Mouse (Mus musculus) left cerebral cortex, adult 2 months (tissue): ENCODE results near the gene Rspry1. TPM values are rescaled to one million over a fixed set of nuclear protein-coding genes. Genes with fewer than 3 reads are reported as not detected.

Experiments
- DNase-seq, 2 experiments: peaks; one replicate each; pipeline ENCODE4 v3.0.0; 2021 to 2022; ENCODE audit warnings: low spot score in 2 of 2, mixed read lengths in 1 of 2; ENCODE audit errors: extremely low spot score in 1 of 2
- H3K27ac ChIP-seq: fragments of 200-600 bp; 2 replicates; pipeline ENCODE4 v1.8.1; 2022
- H3K4me3 ChIP-seq: fragments of 200-600 bp; 2 replicates; pipeline ENCODE4 v1.8.1; 2022
- CTCF ChIP-seq: fragments of 200-600 bp; IDR thresholded peaks from 2 replicates; pipeline ENCODE4 v1.8.1; 2022; ENCODE audit warnings: antibody characterized with exemption, mild to moderate bottlenecking, moderate library complexity
- intact Hi-C: fragments of 180-260 bp; cut with DNase I; formaldehyde crosslinking; loops from one replicate; pipeline ENCODE4 v1.15.1; 2025
- total RNA-seq, 2 experiments: library from RNA; stranded (reverse); gene quantifications; 2 replicates each; pipeline ENCODE4 v1.2.3; 2021

The Rspry1 gene
- total RNA-seq, 2 experiments from 2014 or later, result 28.1 to 32.9 TPM

- TF ChIP-seq CTCF, result no peak; the same call in 1 of the 2 replicates
- intact Hi-C loops, result no loop called here
- no peak for DNase-seq
- H3K27ac ChIP-seq, result no peak overlapping the region
- no peak overlapping the region for H3K4me3 ChIP-seq
Observed at GRCm38 (mm10) chr8:94607064-94607463, 5.3 kb downstream of the Rspry1 start.

GRCm38 (mm10) chr8:94624885-94625284 lies 23.1 kb downstream of the Rspry1 start:
- no peak for DNase-seq
- TF ChIP-seq CTCF, result no peak
- intact Hi-C loops, result no loop called here

GRCm38 (mm10) chr8:94633564-94634194 lies 31.9 kb downstream of the Rspry1 start:
- H3K4me3 ChIP-seq, result no peak overlapping the region
- no peak for TF ChIP-seq CTCF
- H3K27ac ChIP-seq, result no peak overlapping the region
- no peak for DNase-seq
- intact Hi-C loops, result no loop called here

More at GRCm38 (mm10) chr8:94624885-94625284, 23.1 kb downstream of the Rspry1 start:
- H3K4me3 ChIP-seq, result no peak overlapping the region
- no peak overlapping the region for H3K27ac ChIP-seq

GRCm38 (mm10) chr8:94634211-94634610 lies 32.5 kb downstream of the Rspry1 start:
- Histone ChIP-seq H3K4me3 (no peak overlapping the region), H3K27ac (no peak overlapping the region)
- TF ChIP-seq CTCF, result no peak
- no peak for DNase-seq
- intact Hi-C loops, result no loop called here

- DNase-seq, result no peak
- TF ChIP-seq CTCF, result no peak
- Histone ChIP-seq H3K27ac (no peak overlapping the region), H3K4me3 (no peak overlapping the region)
- intact Hi-C loops, result no loop called here
Observed at GRCm38 (mm10) chr8:94641183-94641582, 39.4 kb downstream of the Rspry1 start.

GRCm38 (mm10) chr8:94641938-94642337 lies 40.2 kb downstream of the Rspry1 start:
- DNase-seq, result no peak
- H3K27ac ChIP-seq, result no peak overlapping the region
- TF ChIP-seq CTCF, result peak; percentile 20
- H3K4me3 ChIP-seq, result no peak overlapping the region
- intact Hi-C loops, result no loop called here

GRCm38 (mm10) chr8:94645202-94645601 lies 43.5 kb downstream of the Rspry1 start:
- intact Hi-C loops, result no loop called here
- no peak for TF ChIP-seq CTCF

GRCm38 (mm10) chr8:94646165-94646564 lies 44.4 kb downstream of the Rspry1 start:
- no peak for TF ChIP-seq CTCF
- Histone ChIP-seq H3K4me3 (no peak overlapping the region), H3K27ac (no peak overlapping the region)
- no peak for DNase-seq
- intact Hi-C loops, result no loop called here

More at GRCm38 (mm10) chr8:94645202-94645601, 43.5 kb downstream of the Rspry1 start:
- Histone ChIP-seq H3K27ac (no peak overlapping the region), H3K4me3 (no peak overlapping the region)
- DNase-seq, result no peak

GRCm38 (mm10) chr8:94649496-94649895 lies 47.8 kb downstream of the Rspry1 start:
- no peak for DNase-seq
- TF ChIP-seq CTCF, result no peak
- H3K4me3 ChIP-seq, result no peak overlapping the region
- H3K27ac ChIP-seq, result no peak overlapping the region
- intact Hi-C loops, result no loop called here

- intact Hi-C loops, result no loop called here
- no peak overlapping the region for H3K27ac ChIP-seq
- TF ChIP-seq CTCF, result no peak
Observed at GRCm38 (mm10) chr8:94652951-94653350, 51.2 kb downstream of the Rspry1 start.

GRCm38 (mm10) chr8:94654994-94655393 lies 53.3 kb downstream of the Rspry1 start:
- intact Hi-C loops, result no loop called here
- no peak overlapping the region for H3K27ac ChIP-seq
- no peak for DNase-seq
- TF ChIP-seq CTCF, result no peak
- H3K4me3 ChIP-seq, result no peak overlapping the region

More at GRCm38 (mm10) chr8:94652951-94653350, 51.2 kb downstream of the Rspry1 start:
- H3K4me3 ChIP-seq, result no peak overlapping the region
- DNase-seq, result no peak

- H3K27ac ChIP-seq, result no peak overlapping the region
- TF ChIP-seq CTCF, result peak; percentile 30
- no peak for DNase-seq
- no peak overlapping the region for H3K4me3 ChIP-seq
- intact Hi-C loops, result no loop called here
Observed at GRCm38 (mm10) chr8:94658031-94658430, 56.3 kb downstream of the Rspry1 start.

GRCm38 (mm10) chr8:94660418-94660817 lies 58.7 kb downstream of the Rspry1 start:
- H3K27ac ChIP-seq, result no peak overlapping the region
- H3K4me3 ChIP-seq, result no peak overlapping the region
- intact Hi-C loops, result no loop called here
- no peak for DNase-seq
- no peak for TF ChIP-seq CTCF
